Mouse (Mus musculus): ENCODE measurements around the gene Calu.
A peak's percentile ranks its signal among the peaks of the same experiment; 100 is the strongest.
"Not testable (repeated sequence)": the region's sequence is repeated elsewhere in the genome, so short reads cannot be mapped to it uniquely, and the experiment has no call there.

- not testable (repeated sequence) for TF ChIP-seq EP300 (IDR thresholded peaks at IDR 0.05; ENCODE audit: low read depth in 1 of 2, low read length in 2 of 2); JUND (IDR thresholded peaks at IDR 0.05; ENCODE audit: low read depth, low read length); POLR2AphosphoS5 (IDR thresholded peaks at IDR 0.05; ENCODE audit: borderline replicate concordance, low read depth, low read length); SMC3 (IDR thresholded peaks at IDR 0.05; ENCODE audit: low read depth, low read length); GATA1 (IDR thresholded peaks at IDR 0.05; ENCODE audit: low read depth, low read length); USF1 (IDR thresholded peaks at IDR 0.05; ENCODE audit: low read depth, low read length); CHD2 (IDR thresholded peaks at IDR 0.05; ENCODE audit: low read length); CTCF (IDR thresholded peaks at IDR 0.05 in 2 of 3, conservative IDR thresholded peaks at IDR 0.05 in 1 of 3; ENCODE audit: control insufficient read depth in 1 of 3, insufficient read depth in 1 of 3, low read depth in 2 of 3, low read length in 3 of 3, poor library complexity in 1 of 3, severe bottlenecking in 1 of 3); GABPA (IDR thresholded peaks at IDR 0.05; ENCODE audit: low read depth, low read length); POLR2AphosphoS2 (IDR thresholded peaks at IDR 0.05; ENCODE audit: low read length)
- TF ChIP-seq TBP (IDR thresholded peaks at IDR 0.05; ENCODE audit: low read depth, low read length) (peak; percentile 95), ZNF384 (IDR thresholded peaks at IDR 0.05; ENCODE audit: low read depth, low read length) (peak; percentile 54; the same call in 1 of the 2 replicates)
Observed at GRCm38 (mm10) chr6:29391241-29391640, 43.4 kb downstream of the Calu start.

Measured in MEL (cell line).